Mouse (Mus musculus): ENCODE measurements around the gene Olfr1216.
"Not testable (repeated sequence)": the region's sequence is repeated elsewhere in the genome, so short reads cannot be mapped to it uniquely, and the experiment has no call there.

Olfr1216 gene

GRCm38 (mm10) chr2:89018240-89018639 is at the start of gene Olfr1216:
Gene Olfr1216, minus strand, starts transcription at chr2:89018340.
- no peak for DNase-seq

- no peak for DNase-seq
Observed at GRCm38 (mm10) chr2:89061087-89061486, 42.9 kb upstream of the Olfr1216 start, which contains the start of gene Olfr1218. Gene Olfr1218, minus strand, starts transcription at chr2:89061187.

DNA sequence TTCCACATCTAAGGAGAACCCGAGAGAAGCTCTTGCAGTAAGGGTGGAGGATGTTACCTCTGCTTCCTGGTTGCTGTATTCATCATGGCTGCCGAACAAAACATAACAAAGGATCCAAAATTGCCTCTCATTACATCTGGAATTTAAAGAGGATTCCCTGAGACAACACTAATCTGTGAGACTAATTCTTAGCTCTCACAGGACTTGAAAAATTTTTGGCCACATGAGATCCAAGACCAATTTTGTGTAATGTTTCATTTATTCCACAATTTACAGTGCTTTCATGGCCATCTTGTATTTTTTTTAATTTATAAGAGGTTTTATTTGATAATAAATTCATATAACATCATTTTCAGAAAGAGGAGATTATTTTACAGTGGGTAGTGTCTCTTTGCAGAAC is 13.8 kb upstream of the Olfr1216 start, which contains the start of gene Olfr1217:
Gene Olfr1217 (minus strand): TSS at position 101 of the 400 bp plus-strand sequence.
- DNase-seq, result no peak

DNA sequence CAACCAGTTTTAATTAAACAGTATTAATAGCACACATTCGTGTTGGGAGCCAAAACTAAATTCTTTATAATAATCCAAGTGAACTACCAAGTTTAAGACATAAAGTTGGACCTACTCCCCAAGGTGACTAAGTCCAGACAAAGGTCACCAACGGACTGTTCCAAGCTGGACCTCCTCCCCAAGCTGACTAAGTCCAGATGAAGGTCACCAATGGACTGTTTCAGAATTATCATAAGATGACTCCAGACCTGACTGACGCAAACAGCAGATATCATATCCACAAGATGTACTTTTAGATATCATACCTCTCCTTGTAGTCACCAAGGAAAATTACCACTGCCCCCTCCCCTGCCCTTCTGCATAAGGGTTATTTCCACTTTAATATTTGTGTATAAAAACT is 3.3 kb upstream of the Olfr1216 start:
- not testable (repeated sequence) for DNase-seq

DNA sequence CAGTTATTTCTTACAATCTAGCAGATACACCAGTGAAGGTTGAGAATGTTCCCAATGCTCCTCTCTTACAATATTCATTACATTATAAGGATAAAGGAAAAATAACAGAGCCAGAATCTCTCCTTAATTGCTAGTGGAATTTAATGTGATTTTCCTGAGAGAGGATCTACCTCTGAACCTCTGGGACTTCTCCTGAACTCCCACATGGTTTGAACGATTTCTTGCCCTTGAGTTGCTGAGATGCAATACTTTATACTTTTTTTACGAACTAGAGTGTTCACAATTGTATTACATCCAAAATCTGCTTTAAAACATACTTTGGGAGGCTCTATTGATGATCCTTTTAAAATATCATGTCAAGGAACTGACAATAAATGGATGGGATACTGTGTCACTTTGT is 11.3 kb downstream of the Olfr1216 start, which contains the start of gene Olfr1215:
Gene Olfr1215 (minus strand): TSS at position 101 of the 400 bp plus-strand sequence.
- DNase-seq, result no peak

DNA sequence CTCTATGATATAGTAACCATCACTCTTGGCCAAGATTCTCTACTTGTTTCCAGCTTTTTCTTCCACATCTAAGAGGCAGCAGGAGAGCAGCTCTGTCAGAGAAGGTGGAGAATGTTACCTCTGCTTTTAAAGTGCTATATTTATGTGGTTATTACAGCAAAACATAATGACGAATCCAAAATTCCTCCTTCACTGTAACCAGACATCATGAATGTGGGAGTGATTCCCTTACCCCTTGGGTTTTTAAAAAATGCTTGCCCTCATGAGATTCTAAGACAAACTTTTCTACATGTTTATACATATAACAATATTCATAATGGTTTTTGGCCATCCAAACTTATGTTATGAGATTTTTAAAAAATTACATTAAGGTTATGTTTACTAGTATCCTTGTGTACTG is 25.6 kb downstream of the Olfr1216 start, which contains the start of gene Olfr1214:
Gene Olfr1214 (minus strand): TSS at position 101 of the 400 bp plus-strand sequence.
- no peak for DNase-seq

DNA sequence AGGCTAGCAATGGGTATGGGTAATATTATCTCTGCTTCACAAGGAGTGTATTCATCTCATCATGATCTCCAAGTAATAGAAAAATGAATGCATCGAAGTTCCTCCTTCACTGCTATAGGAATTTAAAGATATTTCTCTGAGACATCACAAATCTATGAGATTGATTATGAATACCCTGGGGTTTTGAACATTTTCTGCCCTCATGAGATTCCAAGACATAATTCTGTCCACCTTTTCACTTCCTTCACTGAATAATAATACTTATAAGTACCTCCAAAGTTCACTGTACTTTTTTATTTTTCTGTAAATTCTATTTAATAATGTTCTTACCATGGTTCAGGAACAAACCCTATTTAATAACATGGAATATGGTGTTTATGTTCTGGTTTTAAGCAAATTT is 38.0 kb downstream of the Olfr1216 start, which contains the start of gene Gm13762:
Gene Gm13762 (minus strand): TSS at position 101 of the 400 bp plus-strand sequence.
- no peak for DNase-seq

Data from layer of hippocampus, adult 9-11 months (tissue).